Mouse (Mus musculus): ENCODE measurements around the gene 4930539E08Rik. TPM values are rescaled to one million over a fixed set of nuclear protein-coding genes. Genes with fewer than 3 reads are reported as not detected.

The 4930539E08Rik gene
- polyA plus RNA-seq, 1 experiment from 2014 or later = 0.02 TPM

GRCm38 (mm10) chr17:28899427-28899826 lies 15.7 kb downstream of the 4930539E08Rik start:
- no peaks in the 10 kb centered on the region for H3K36me3 ChIP-seq (replicated peaks)

GRCm38 (mm10) chr17:28898249-28898648 lies 16.9 kb downstream of the 4930539E08Rik start:
- Histone ChIP-seq H3K4me1 (peaks cover 15% of the 10 kb centered on the region), H3K27me3 (ENCODE audit: poor library complexity, severe bottlenecking) (no peaks in the 10 kb centered on the region), H3K36me3 (replicated peaks) (no peaks in the 10 kb centered on the region), H3K4me3 (no peak overlapping the region), H3K9me3 (peaks cover 3% of the 10 kb centered on the region; the same call in 1 of the 2 replicates), H3K27ac (no peak overlapping the region)
- WGBS = 74% methylated on average over 5 of the region's 5 CpGs
- DNase-seq (ENCODE audit: extremely low spot score, low spot score) = no peak

More at GRCm38 (mm10) chr17:28899427-28899826, 15.7 kb downstream of the 4930539E08Rik start:
- DNase-seq (ENCODE audit: extremely low spot score, low spot score) = no peak
- H3K9me3 ChIP-seq = no peaks in the 10 kb centered on the region; the same call in 1 of the 2 replicates
- H3K4me1 ChIP-seq = peaks cover 17% of the 10 kb centered on the region
- H3K27me3 ChIP-seq (ENCODE audit: poor library complexity, severe bottlenecking) = no peaks in the 10 kb centered on the region
- H3K27ac ChIP-seq = no peak overlapping the region
- no peak overlapping the region for H3K4me3 ChIP-seq
- WGBS = 85% methylated on average over 19 of the region's 19 CpGs

- peaks cover 15% of the 10 kb centered on the region for H3K4me1 ChIP-seq
- no peaks in the 10 kb centered on the region for H3K27me3 ChIP-seq (ENCODE audit: poor library complexity, severe bottlenecking)
- no peaks in the 10 kb centered on the region for H3K36me3 ChIP-seq (replicated peaks)
- no peak for DNase-seq (ENCODE audit: extremely low spot score, low spot score)
- H3K4me3 ChIP-seq = no peak overlapping the region
- H3K9me3 ChIP-seq = peaks cover 5% of the 10 kb centered on the region; the same call in 1 of the 2 replicates
- H3K27ac ChIP-seq = no peak overlapping the region
- 93% methylated on average over 5 of the region's 5 CpGs for WGBS
Observed at GRCm38 (mm10) chr17:28897817-28898216, 17.3 kb downstream of the 4930539E08Rik start.

GRCm38 (mm10) chr17:28896095-28896780 lies 18.9 kb downstream of the 4930539E08Rik start:
- Histone ChIP-seq H3K4me1 (peaks cover 15% of the 10 kb centered on the region), H3K4me3 (no peak overlapping the region), H3K9me3 (peaks cover 14% of the 10 kb centered on the region; the same call in 1 of the 2 replicates), H3K36me3 (replicated peaks) (no peaks in the 10 kb centered on the region), H3K27ac (no peak overlapping the region), H3K27me3 (ENCODE audit: poor library complexity, severe bottlenecking) (no peaks in the 10 kb centered on the region)
- no peak for DNase-seq (ENCODE audit: extremely low spot score, low spot score)
- WGBS = 90% methylated on average over 11 of the region's 11 CpGs

- peaks cover 15% of the 10 kb centered on the region for H3K4me1 ChIP-seq
- DNase-seq (ENCODE audit: extremely low spot score, low spot score) = no peak
- no peak overlapping the region for H3K4me3 ChIP-seq
- 95% methylated on average over 21 of the region's 21 CpGs for WGBS
- H3K9me3 ChIP-seq = peaks cover 17% of the 10 kb centered on the region; the same call in 1 of the 2 replicates
- no peaks in the 10 kb centered on the region for H3K27me3 ChIP-seq (ENCODE audit: poor library complexity, severe bottlenecking)
- no peak overlapping the region for H3K27ac ChIP-seq
- no peaks in the 10 kb centered on the region for H3K36me3 ChIP-seq (replicated peaks)
Observed at GRCm38 (mm10) chr17:28895217-28895875, 19.8 kb downstream of the 4930539E08Rik start.

GRCm38 (mm10) chr17:28894050-28894767 lies 20.9 kb downstream of the 4930539E08Rik start:
- 90% methylated on average over 11 of the region's 11 CpGs for WGBS
- no peak for DNase-seq (ENCODE audit: extremely low spot score, low spot score)
- H3K4me3 ChIP-seq = no peak overlapping the region
- H3K27me3 ChIP-seq (ENCODE audit: poor library complexity, severe bottlenecking) = no peaks in the 10 kb centered on the region
- H3K9me3 ChIP-seq = peaks cover 26% of the 10 kb centered on the region; the same call in 1 of the 2 replicates
- H3K4me1 ChIP-seq = peaks cover 10% of the 10 kb centered on the region
- H3K36me3 ChIP-seq (replicated peaks) = no peaks in the 10 kb centered on the region
- H3K27ac ChIP-seq = no peak overlapping the region

- Histone ChIP-seq H3K4me3 (no peak overlapping the region), H3K4me1 (no peaks in the 10 kb centered on the region), H3K27ac (no peak overlapping the region), H3K27me3 (ENCODE audit: poor library complexity, severe bottlenecking) (peaks cover 11% of the 10 kb centered on the region), H3K9me3 (peaks cover 25% of the 10 kb centered on the region; the same call in 1 of the 2 replicates), H3K36me3 (replicated peaks) (no peaks in the 10 kb centered on the region)
- no peak for DNase-seq (ENCODE audit: extremely low spot score, low spot score)
- WGBS = 92% methylated on average over 8 of the region's 8 CpGs
Observed at GRCm38 (mm10) chr17:28886266-28886665, 28.9 kb downstream of the 4930539E08Rik start.

GRCm38 (mm10) chr17:28885231-28885630 lies 29.9 kb downstream of the 4930539E08Rik start:
- WGBS = 85% methylated on average over 8 of the region's 8 CpGs
- Histone ChIP-seq H3K36me3 (replicated peaks) (no peaks in the 10 kb centered on the region), H3K4me3 (no peak overlapping the region), H3K27ac (no peak overlapping the region), H3K27me3 (ENCODE audit: poor library complexity, severe bottlenecking) (peaks cover 21% of the 10 kb centered on the region), H3K9me3 (peaks cover 21% of the 10 kb centered on the region; the same call in 1 of the 2 replicates), H3K4me1 (peaks cover under 1% of the 10 kb centered on the region)
- DNase-seq (ENCODE audit: extremely low spot score, low spot score) = no peak

GRCm38 (mm10) chr17:28883941-28884516 lies 31.1 kb downstream of the 4930539E08Rik start:
- WGBS = 76% methylated on average over 10 of the region's 10 CpGs
- H3K4me1 ChIP-seq = peaks cover 6% of the 10 kb centered on the region
- no peaks in the 10 kb centered on the region for H3K36me3 ChIP-seq (replicated peaks)
- peaks cover 12% of the 10 kb centered on the region; the same call in 1 of the 2 replicates for H3K9me3 ChIP-seq
- no peak for DNase-seq (ENCODE audit: extremely low spot score, low spot score)
- H3K27me3 ChIP-seq (ENCODE audit: poor library complexity, severe bottlenecking) = peaks cover 26% of the 10 kb centered on the region
- no peak overlapping the region for H3K27ac ChIP-seq
- H3K4me3 ChIP-seq = no peak overlapping the region

- Histone ChIP-seq H3K36me3 (replicated peaks) (no peaks in the 10 kb centered on the region), H3K4me3 (peak overlapping the region; percentile 13; the same call in 1 of the 2 replicates), H3K27me3 (ENCODE audit: poor library complexity, severe bottlenecking) (peaks cover 35% of the 10 kb centered on the region), H3K27ac (no peak overlapping the region), H3K9me3 (peaks cover under 1% of the 10 kb centered on the region; the same call in 1 of the 2 replicates), H3K4me1 (peaks cover 6% of the 10 kb centered on the region)
- WGBS = 68% methylated on average over 8 of the region's 8 CpGs
- no peak for DNase-seq (ENCODE audit: extremely low spot score, low spot score)
Observed at GRCm38 (mm10) chr17:28882810-28883209, 32.3 kb downstream of the 4930539E08Rik start.

GRCm38 (mm10) chr17:28882316-28882715 lies 32.8 kb downstream of the 4930539E08Rik start:
- no peaks in the 10 kb centered on the region for H3K36me3 ChIP-seq (replicated peaks)
- peak overlapping the region; percentile 13 for H3K4me3 ChIP-seq
- H3K27ac ChIP-seq = no peak overlapping the region
- peaks cover 6% of the 10 kb centered on the region for H3K4me1 ChIP-seq
- peak; percentile 60 for DNase-seq (ENCODE audit: extremely low spot score, low spot score)
- H3K27me3 ChIP-seq (ENCODE audit: poor library complexity, severe bottlenecking) = peaks cover 36% of the 10 kb centered on the region
- 8% methylated on average over 12 of the region's 12 CpGs for whole genome bisulfite sequencing
- no peaks in the 10 kb centered on the region for H3K9me3 ChIP-seq

GRCm38 (mm10) chr17:28879931-28880391 lies 35.2 kb downstream of the 4930539E08Rik start:
- WGBS = 6% methylated on average over 18 of the region's 18 CpGs
- H3K4me1 ChIP-seq = peaks cover 21% of the 10 kb centered on the region
- peaks cover 48% of the 10 kb centered on the region for H3K27me3 ChIP-seq (ENCODE audit: poor library complexity, severe bottlenecking)
- H3K9me3 ChIP-seq = no peaks in the 10 kb centered on the region
- no peak overlapping the region for H3K27ac ChIP-seq
- no peaks in the 10 kb centered on the region for H3K36me3 ChIP-seq (replicated peaks)
- H3K4me3 ChIP-seq = peak overlapping the region; percentile 19
- DNase-seq (ENCODE audit: extremely low spot score, low spot score) = peak; percentile 85

All from forebrain, embryonic 10.5 days (tissue).